Mouse (Mus musculus): ENCODE results near the gene Eif2b2. TPM values are rescaled to one million over a fixed set of nuclear protein-coding genes. Genes with fewer than 3 reads are reported as not detected.
A peak's percentile ranks its signal among the peaks of the same experiment; 100 is the strongest.

Gene Eif2b2
- total and polyA plus RNA-seq, 3 experiments = 150 to 193 TPM; not detected in 1

DNA sequence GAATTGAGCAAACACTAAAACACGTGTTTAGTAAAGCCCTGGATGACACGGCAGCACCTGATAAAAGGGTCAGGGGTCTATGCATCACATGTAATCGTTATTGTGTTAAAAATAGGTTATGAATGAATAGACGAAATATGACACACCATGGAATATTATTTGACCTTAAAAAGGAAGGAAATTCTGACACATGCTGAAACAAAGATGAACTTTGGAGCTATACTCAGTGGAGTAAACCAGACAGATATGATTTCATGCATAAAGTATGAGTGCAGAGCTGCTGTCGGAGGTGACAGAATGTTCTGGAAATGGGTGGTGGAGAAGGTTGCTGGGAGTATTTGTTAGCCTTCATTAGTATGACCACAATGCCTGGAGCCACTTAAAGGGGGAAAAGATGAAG lies 15.6 kb upstream of the Eif2b2 start:
- H3K9me3 ChIP-seq (replicated peaks; ENCODE audit: insufficient read depth, low read length) = no peaks in the 10 kb centered on the region
- TF ChIP-seq UBTF (IDR thresholded peaks at IDR 0.05; ENCODE audit: borderline replicate concordance, insufficient read depth, low read depth, low read length) (no peak), POLR2A (IDR thresholded peaks at IDR 0.05; ENCODE audit: control insufficient read depth in 1 of 2, insufficient read depth in 1 of 2, low read depth in 1 of 2, low read length in 2 of 2, poor library complexity in 1 of 2) (no peak), HCFC1 (IDR thresholded peaks at IDR 0.05; ENCODE audit: low read depth, low read length) (no peak), JUND (IDR thresholded peaks at IDR 0.05; ENCODE audit: low read depth, low read length) (no peak), ZMIZ1 (IDR thresholded peaks at IDR 0.05; ENCODE audit: low read depth, low read length) (no peak), ELF1 (IDR thresholded peaks at IDR 0.05; ENCODE audit: low read depth, low read length) (no peak), MXI1 (IDR thresholded peaks at IDR 0.05; ENCODE audit: low read depth, low read length) (no peak)
- H3K9ac ChIP-seq (ENCODE audit: control insufficient read depth, low read depth, low read length, poor library complexity, severe bottlenecking) = no peak overlapping the region
- H3K4me1 ChIP-seq (ENCODE audit: control insufficient read depth in 1 of 2, insufficient read depth in 2 of 2, low read length in 2 of 2) = peaks cover 0 to 3% of the 10 kb centered on the region in 2 experiments; a peak in 1 of 4 replicates
- H3K27me3 ChIP-seq (ENCODE audit: control insufficient read depth in 1 of 2, insufficient read depth in 2 of 2, low read length in 2 of 2) = peaks cover 2 to 4% of the 10 kb centered on the region in 2 experiments; a peak in 3 of 4 replicates
- no peaks in the 10 kb centered on the region for H3K36me3 ChIP-seq (ENCODE audit: control insufficient read depth in 1 of 2, insufficient read depth in 2 of 2, low read length in 2 of 2)
- no peak overlapping the region for H3K27ac ChIP-seq (ENCODE audit: control insufficient read depth, low read depth, low read length)
- DNase-seq (ENCODE audit: low read depth, low spot score) = no peak
- H3K79me2 ChIP-seq (ENCODE audit: control insufficient read depth, insufficient read depth, low read length, poor library complexity) = no peaks in the 10 kb centered on the region
- H3K4me3 ChIP-seq (ENCODE audit: control insufficient read depth in 1 of 2, insufficient read depth in 1 of 2, low read depth in 2 of 2, low read length in 2 of 2) = no peak overlapping the region

DNA sequence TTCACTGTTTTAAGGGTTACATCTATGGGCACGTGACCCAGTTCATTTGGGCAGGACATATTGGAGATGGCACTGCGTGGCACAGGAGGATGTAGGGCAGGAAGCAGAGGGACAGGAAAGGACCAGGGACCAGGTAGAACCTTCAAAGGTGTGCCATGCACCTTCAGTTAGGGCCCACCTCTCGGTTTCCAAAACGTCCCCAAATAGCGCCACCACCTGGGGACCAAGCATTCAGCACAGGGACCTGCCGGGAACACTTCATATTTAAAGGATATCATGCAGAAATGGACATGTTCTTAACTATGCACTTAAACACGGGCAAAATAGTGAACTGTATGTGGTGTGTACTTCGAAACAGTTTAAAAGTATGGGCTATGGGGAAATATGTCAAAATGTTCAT lies 15.2 kb upstream of the Eif2b2 start:
- Histone ChIP-seq H3K4me3 (ENCODE audit: control insufficient read depth in 1 of 2, insufficient read depth in 1 of 2, low read depth in 2 of 2, low read length in 2 of 2) (no peak overlapping the region), H3K9ac (ENCODE audit: control insufficient read depth, low read depth, low read length, poor library complexity, severe bottlenecking) (no peak overlapping the region), H3K4me1 (ENCODE audit: control insufficient read depth in 1 of 2, insufficient read depth in 2 of 2, low read length in 2 of 2) (peaks cover 0 to 3% of the 10 kb centered on the region in 2 experiments; a peak in 1 of 4 replicates), H3K36me3 (ENCODE audit: control insufficient read depth in 1 of 2, insufficient read depth in 2 of 2, low read length in 2 of 2) (no peaks in the 10 kb centered on the region), H3K27ac (ENCODE audit: control insufficient read depth, low read depth, low read length) (no peak overlapping the region), H3K27me3 (ENCODE audit: control insufficient read depth in 1 of 2, insufficient read depth in 2 of 2, low read length in 2 of 2) (peaks cover 2 to 4% of the 10 kb centered on the region in 2 experiments; a peak in 3 of 4 replicates), H3K79me2 (ENCODE audit: control insufficient read depth, insufficient read depth, low read length, poor library complexity) (no peaks in the 10 kb centered on the region), H3K9me3 (replicated peaks; ENCODE audit: insufficient read depth, low read length) (no peaks in the 10 kb centered on the region)
- DNase-seq (ENCODE audit: low read depth, low spot score) = no peak
- TF ChIP-seq CHD2 (IDR thresholded peaks at IDR 0.05; ENCODE audit: low read length) = no peak
- TF ChIP-seq USF1 (IDR thresholded peaks at IDR 0.05; ENCODE audit: low read depth, low read length) = no peak
- TF ChIP-seq RAD21 (IDR thresholded peaks at IDR 0.05; ENCODE audit: low read depth, low read length) = peak; percentile 18
- no peak for TF ChIP-seq TCF12 (IDR thresholded peaks at IDR 0.05; ENCODE audit: low read depth, low read length)
- no peak for TF ChIP-seq BHLHE40 (IDR thresholded peaks at IDR 0.05; ENCODE audit: borderline replicate concordance, low read depth, low read length)
- TF ChIP-seq SMC3 (IDR thresholded peaks at IDR 0.05; ENCODE audit: low read depth, low read length) = peak; percentile 45
- peak; percentile 44 to 55 (median 49) for TF ChIP-seq CTCF (IDR thresholded peaks at IDR 0.05 in 2 of 3, conservative IDR thresholded peaks at IDR 0.05 in 1 of 3; ENCODE audit: control insufficient read depth in 1 of 3, insufficient read depth in 1 of 3, low read depth in 2 of 3, low read length in 3 of 3, poor library complexity in 1 of 3, severe bottlenecking in 1 of 3)

DNA sequence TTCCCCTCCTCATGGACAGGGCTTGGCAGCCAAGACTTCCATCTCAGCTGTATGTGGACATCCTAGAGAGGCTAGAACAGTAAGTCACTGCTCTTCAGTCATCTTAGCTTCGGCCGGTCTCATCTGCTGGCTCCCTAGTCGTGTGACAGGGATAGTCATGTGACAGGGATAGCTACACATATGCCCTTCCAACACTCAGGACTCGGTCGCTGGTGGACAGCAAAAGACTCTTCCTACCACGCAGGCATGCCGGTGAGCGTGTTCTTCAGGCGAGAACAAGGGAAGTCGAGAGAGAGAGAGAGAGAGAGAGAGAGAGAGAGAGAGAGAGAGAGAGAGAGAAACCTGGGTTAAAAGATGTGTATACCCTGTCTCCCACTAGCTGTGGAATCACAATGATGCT lies 13.9 kb upstream of the Eif2b2 start:
- no peak for DNase-seq (ENCODE audit: low read depth, low spot score)
- H3K9me3 ChIP-seq (replicated peaks; ENCODE audit: insufficient read depth, low read length) = no peaks in the 10 kb centered on the region
- H3K4me3 ChIP-seq (ENCODE audit: control insufficient read depth in 1 of 2, insufficient read depth in 1 of 2, low read depth in 2 of 2, low read length in 2 of 2) = no peak overlapping the region
- H3K79me2 ChIP-seq (ENCODE audit: control insufficient read depth, insufficient read depth, low read length, poor library complexity) = no peaks in the 10 kb centered on the region
- H3K9ac ChIP-seq (ENCODE audit: control insufficient read depth, low read depth, low read length, poor library complexity, severe bottlenecking) = no peak overlapping the region
- peaks cover 0 to 3% of the 10 kb centered on the region in 2 experiments; a peak in 1 of 4 replicates for H3K4me1 ChIP-seq (ENCODE audit: control insufficient read depth in 1 of 2, insufficient read depth in 2 of 2, low read length in 2 of 2)
- H3K27ac ChIP-seq (ENCODE audit: control insufficient read depth, low read depth, low read length) = no peak overlapping the region
- H3K27me3 ChIP-seq (ENCODE audit: control insufficient read depth in 1 of 2, insufficient read depth in 2 of 2, low read length in 2 of 2) = peaks cover 2 to 6% of the 10 kb centered on the region in 2 experiments; a peak in 3 of 4 replicates
- no peaks in the 10 kb centered on the region for H3K36me3 ChIP-seq (ENCODE audit: control insufficient read depth in 1 of 2, insufficient read depth in 2 of 2, low read length in 2 of 2)
- TF ChIP-seq TBP (IDR thresholded peaks at IDR 0.05; ENCODE audit: low read depth, low read length) (no peak), GATA1 (IDR thresholded peaks at IDR 0.05; ENCODE audit: low read depth, low read length) (no peak), RCOR1 (IDR thresholded peaks at IDR 0.05; ENCODE audit: low read depth, low read length) (no peak), ZC3H11A (IDR thresholded peaks at IDR 0.05; ENCODE audit: low read depth, low read length) (no peak), NELFE (IDR thresholded peaks at IDR 0.05; ENCODE audit: low read depth, low read length) (no peak), SIN3A (IDR thresholded peaks at IDR 0.05; ENCODE audit: low read length) (no peak), UBTF (IDR thresholded peaks at IDR 0.05; ENCODE audit: borderline replicate concordance, insufficient read depth, low read depth, low read length) (no peak), CTCF (IDR thresholded peaks at IDR 0.05 in 2 of 3, conservative IDR thresholded peaks at IDR 0.05 in 1 of 3; ENCODE audit: control insufficient read depth in 1 of 3, insufficient read depth in 1 of 3, low read depth in 2 of 3, low read length in 3 of 3, poor library complexity in 1 of 3, severe bottlenecking in 1 of 3) (no peak), USF1 (IDR thresholded peaks at IDR 0.05; ENCODE audit: low read depth, low read length) (no peak)
